ENCODE assay signal across 9 mouse cellular contexts in the genomic region with DNA sequence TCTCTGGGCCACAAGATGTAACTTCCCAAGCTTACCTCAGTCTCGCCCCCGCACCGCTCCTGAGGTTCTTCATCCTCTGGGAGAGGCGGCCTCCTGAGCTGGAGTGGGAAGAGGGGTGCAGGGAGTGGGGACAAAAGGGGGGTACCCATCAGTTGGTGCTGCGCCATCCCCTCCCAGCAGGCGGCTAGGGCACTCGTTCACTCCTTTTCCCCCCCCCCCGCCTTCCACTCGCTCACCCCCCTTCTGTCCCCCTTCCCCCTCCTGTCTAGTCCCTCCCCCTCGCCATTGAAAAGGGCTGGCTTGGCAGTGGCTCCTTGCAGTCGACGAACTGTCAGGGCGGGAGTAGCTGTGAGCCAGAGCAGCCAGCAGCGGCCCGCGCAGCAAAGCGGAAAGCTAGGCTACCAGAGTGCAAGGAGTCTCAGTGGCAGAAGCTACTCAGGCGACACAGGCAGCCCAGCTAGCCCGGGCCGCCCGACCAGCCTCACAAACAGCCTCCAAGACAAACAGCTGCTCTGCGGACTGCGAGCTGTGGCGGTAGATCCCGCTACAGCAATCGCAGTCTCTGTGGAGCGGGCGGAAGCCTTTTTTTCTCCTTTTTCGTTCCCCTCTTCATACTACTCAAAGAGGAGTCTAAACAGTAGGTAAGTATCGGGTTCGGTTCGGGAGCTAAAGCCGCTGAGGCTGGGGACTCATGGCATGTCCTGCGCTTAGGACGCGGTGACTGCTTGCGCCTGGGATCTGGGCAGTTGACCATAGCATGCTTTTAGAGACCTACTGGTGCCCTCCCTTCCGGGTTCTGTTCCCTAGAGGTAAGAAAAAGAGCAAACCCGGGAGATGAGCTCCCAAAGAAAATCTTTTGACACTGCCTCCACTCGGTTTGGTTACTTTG. TPM values are rescaled to one million over a fixed set of nuclear protein-coding genes. Genes with fewer than 3 reads are reported as not detected.
DNase-seq lines count a peak whose midpoint lies in the region; ATAC-seq and TF ChIP-seq lines count a peak whose summit lies in the region.
"Had no signal": no experiment of that assay in that cellular context is flagged by ENCODE, and none has a peak within 500 bp of the region (broad histone marks: within the 10 kb centered on the region; RNA-seq: fewer than 3 reads in every experiment).

A gene (plus strand): TSS at position 249 of the 889 bp plus-strand sequence.

- H3K36me3 ChIP-seq in lung, embryonic 14.5 days (ENCODE audit: insufficient read depth): no peaks in the 10 kb centered on the region
- no peaks in the 10 kb centered on the region for H3K36me3 ChIP-seq in stomach, embryonic 15.5 days

- H3K9ac ChIP-seq in lung, embryonic 14.5 days: peak within 1 kb of the TSS; percentile 42
- H3K9ac ChIP-seq in stomach, embryonic 15.5 days: no peak within 1 kb of the TSS

- peak within 1 kb of the TSS; percentile 46 for H3K4me3 ChIP-seq in lung, embryonic 14.5 days (ENCODE audit: low read depth, low read length)
- peak within 1 kb of the TSS; percentile 49 for H3K4me3 ChIP-seq in stomach, embryonic 15.5 days (replicated peaks)

- TF ChIP-seq CTCF in lung, embryonic 14.5 days (IDR thresholded peaks at IDR 0.05; ENCODE audit: low read depth): 0 out of 2 replicates have a peak, but pooled peaks have one; percentile 4

- no peaks in the 10 kb centered on the region for H3K9me3 ChIP-seq in lung, embryonic 14.5 days (ENCODE audit: low read depth, low read length)
- no peaks in the 10 kb centered on the region for H3K9me3 ChIP-seq in stomach, embryonic 15.5 days

- H3K4me1 ChIP-seq in lung, embryonic 14.5 days (ENCODE audit: insufficient read depth): no peaks in the 10 kb centered on the region
- no peaks in the 10 kb centered on the region for H3K4me1 ChIP-seq in stomach, embryonic 15.5 days

- H3K27ac ChIP-seq in lung, embryonic 14.5 days (ENCODE audit: low read depth): no peak within 1 kb of the TSS; the same call in 1 of the 2 replicates
- H3K27ac ChIP-seq in stomach, embryonic 15.5 days: no peak within 1 kb of the TSS

- DNase-seq in lung, embryonic 14.5 days: peak; percentile 78
- DNase-seq in lung, postnatal 25 days (ENCODE audit: low spot score): no peak
- peak; percentile 57 for DNase-seq in embryo, embryonic 10.5 days (ENCODE audit: low spot score)
- peak; percentile 5 to 15 for DNase-seq in heart, postnatal 14 days
- peak; percentile 40 to 61 for DNase-seq in layer of hippocampus, postnatal 10 days (ENCODE audit: low spot score in 2 of 2)
- peak; percentile 29 to 49 for DNase-seq in lung, postnatal 4 days
- DNase-seq in MN1 (ENCODE audit: low spot score): no peak

- WGBS in lung, embryonic 14.5 days: 8% methylated on average over 33 of the region's 40 CpGs
- 5% methylated on average over 36 of the region's 40 CpGs for WGBS in stomach, embryonic 15.5 days

- intact Hi-C loops in heart, postnatal 14 days (cut with DNase I): no loop called here

- H3K4me2 ChIP-seq in lung, embryonic 14.5 days: peak within 1 kb of the TSS; percentile 61
- peak within 1 kb of the TSS; percentile 73 for H3K4me2 ChIP-seq in stomach, embryonic 15.5 days

- H3K27me3 ChIP-seq in lung, embryonic 14.5 days (ENCODE audit: insufficient read depth, low read length): no peaks in the 10 kb centered on the region
- H3K27me3 ChIP-seq in stomach, embryonic 15.5 days (replicated peaks): no peaks in the 10 kb centered on the region

- peak; percentile 91 for ATAC-seq in lung, embryonic 14.5 days (ENCODE audit: insufficient read depth)
- peak; percentile 65; the same call in 1 of the 2 replicates for ATAC-seq in stomach, embryonic 15.5 days (ENCODE audit: insufficient read depth, low FRiP score, low read depth)

RNA-seq across cellular contexts. Expression of the gene that starts here (rescaled TPM):
- 5.8 and 6.0 TPM in 2 replicates for polyA plus RNA-seq in lung, embryonic 14.5 days (2014; fragmentation: Nextera tagmentation; extraction: Ambion mirVana)
- under 1 TPM; 0.05 to 0.10 TPM for total RNA-seq in heart, postnatal 14 days (2021)
- total RNA-seq in layer of hippocampus, postnatal 10 days (2021): 10 to 100 TPM; 18.6 to 20.9 TPM
- 5.6 and 6.3 TPM in 2 replicates for polyA plus RNA-seq in stomach, embryonic 15.5 days (2015; fragmentation: Nextera tagmentation; extraction: Ambion mirVana)
- polyA plus RNA-seq: large intestine, adult 2 months had no signal

Comparison
In these comparisons a context has a peak if more than half of its experiments do, and no peak if none do; other contexts are left out.
1. RNA of the gene that starts here (total RNA-seq): 18.6 to 20.9 TPM in layer of hippocampus, postnatal 10 days; 0.05 to 0.10 TPM in heart, postnatal 14 days; every median in the first group is over 10 times any median in the second.
2. DNase-seq: peak in lung, embryonic 14.5 days (single experiment), embryo, embryonic 10.5 days (single experiment), layer of hippocampus, postnatal 10 days (2 of 2) and lung, postnatal 4 days (2 of 2); none in lung, postnatal 25 days (single experiment) and MN1 (single experiment).
3. Peak in DNase-seq in heart, postnatal 14 days; RNA of the gene not detected or under 1 TPM.